Mouse (Mus musculus) ES-Bruce4 (cell line): Measurements from ENCODE around the gene Bmp2k.

Source experiments
- CTCF ChIP-seq: IDR thresholded peaks from one replicate; pipeline ENCODE4 v1.8.1; 2011; ENCODE audit warnings: low read depth, low read length
- POLR2A ChIP-seq: IDR thresholded peaks from one replicate; pipeline ENCODE4 v1.8.1; 2011; ENCODE audit warnings: low read length; ENCODE audit not compliant: insufficient read depth

DNA sequence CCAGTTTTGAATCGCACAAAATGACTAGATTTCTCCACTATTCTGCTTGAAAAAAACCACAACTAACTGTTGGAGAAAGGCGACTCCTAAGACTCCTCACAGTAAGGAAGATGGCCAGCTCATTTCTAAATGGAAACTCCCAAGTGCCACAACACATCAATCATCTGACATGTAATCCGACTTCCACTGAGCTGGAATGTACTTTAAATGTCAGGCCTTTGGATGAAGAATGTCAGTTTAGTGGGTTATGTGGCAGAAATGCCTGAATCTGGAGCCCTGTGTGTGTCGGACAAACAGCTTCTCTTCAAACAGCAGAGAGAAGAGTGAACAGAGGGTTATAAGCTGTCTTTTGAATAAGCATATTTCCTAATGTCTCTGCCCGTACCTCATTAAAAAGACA is 1.7 kb upstream of the Bmp2k start:
- TF ChIP-seq CTCF (no peak), POLR2A (no peak)
